Mouse (Mus musculus): ENCODE results near the gene Sbpl. TPM values are rescaled to one million over a fixed set of nuclear protein-coding genes. Genes with fewer than 3 reads are reported as not detected.

The Sbpl gene
- total and polyA plus RNA-seq, 2 experiments from 2014 or later: not detected

- ATAC-seq (ENCODE audit: insufficient read depth, low read depth): no peak
- no peaks in the 10 kb centered on the region for H3K9me3 ChIP-seq (replicated peaks; ENCODE audit: control insufficient read depth, low read length)
- DNase-seq (ENCODE audit: low spot score): no peak
- no peaks in the 10 kb centered on the region for H3K27me3 ChIP-seq (ENCODE audit: control insufficient read depth, insufficient read depth, low read length)
- no peaks in the 10 kb centered on the region for H3K36me3 ChIP-seq (replicated peaks; ENCODE audit: control insufficient read depth, insufficient read depth, low read length)
- H3K4me2 ChIP-seq (ENCODE audit: low read depth, low read length): no peak overlapping the region
- no peak overlapping the region for H3K9ac ChIP-seq (replicated peaks; ENCODE audit: low read depth, low read length)
- H3K4me1 ChIP-seq (ENCODE audit: control insufficient read depth, insufficient read depth): no peaks in the 10 kb centered on the region
- whole genome bisulfite sequencing: 59% methylated on average over 1 of the region's 1 CpGs
- H3K4me3 ChIP-seq (ENCODE audit: low read depth, low read length): no peak overlapping the region
- no peak overlapping the region for H3K27ac ChIP-seq (ENCODE audit: low read depth)
- TF ChIP-seq EP300 (IDR thresholded peaks at IDR 0.05; ENCODE audit: low read depth): no peak
- no peak for TF ChIP-seq CTCF (IDR thresholded peaks at IDR 0.05; ENCODE audit: low read depth)
Observed at GRCm38 (mm10) chr17:23984989-23985388, 29.9 kb upstream of the Sbpl start.

DNA sequence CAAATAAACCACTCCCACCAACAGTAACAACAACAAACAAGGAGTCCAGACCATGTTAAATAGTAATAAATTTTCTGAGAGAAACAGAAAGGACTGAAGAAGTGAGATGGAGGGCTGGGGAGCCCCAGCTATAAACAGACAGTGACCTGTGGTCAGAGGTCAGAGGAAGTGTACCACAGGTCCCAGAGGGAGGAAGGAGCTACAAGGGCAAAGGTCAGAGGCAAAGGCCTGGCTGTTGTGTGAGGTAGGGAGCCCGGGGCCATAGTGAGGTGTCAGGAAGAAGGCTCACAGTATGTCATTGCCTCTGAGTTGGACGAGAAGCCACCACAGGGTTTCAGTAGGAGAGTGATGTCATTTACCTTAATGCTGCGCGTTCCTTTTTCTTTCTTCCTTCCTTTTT, 27.8 kb upstream of the Sbpl start:
- no peak for DNase-seq (ENCODE audit: low spot score)
- no peak overlapping the region for H3K4me3 ChIP-seq (ENCODE audit: low read depth, low read length)
- TF ChIP-seq EP300 (IDR thresholded peaks at IDR 0.05; ENCODE audit: low read depth) (no peak), CTCF (IDR thresholded peaks at IDR 0.05; ENCODE audit: low read depth) (no peak)
- WGBS: 58% methylated on average over 4 of the region's 4 CpGs
- H3K9me3 ChIP-seq (replicated peaks; ENCODE audit: control insufficient read depth, low read length): no peaks in the 10 kb centered on the region
- ATAC-seq (ENCODE audit: insufficient read depth, low read depth): no peak
- no peak overlapping the region for H3K27ac ChIP-seq (ENCODE audit: low read depth)
- no peak overlapping the region for H3K9ac ChIP-seq (replicated peaks; ENCODE audit: low read depth, low read length)
- no peaks in the 10 kb centered on the region for H3K4me1 ChIP-seq (ENCODE audit: control insufficient read depth, insufficient read depth)
- H3K4me2 ChIP-seq (ENCODE audit: low read depth, low read length): no peak overlapping the region
- no peaks in the 10 kb centered on the region for H3K36me3 ChIP-seq (replicated peaks; ENCODE audit: control insufficient read depth, insufficient read depth, low read length)
- no peaks in the 10 kb centered on the region for H3K27me3 ChIP-seq (ENCODE audit: control insufficient read depth, insufficient read depth, low read length)

DNA sequence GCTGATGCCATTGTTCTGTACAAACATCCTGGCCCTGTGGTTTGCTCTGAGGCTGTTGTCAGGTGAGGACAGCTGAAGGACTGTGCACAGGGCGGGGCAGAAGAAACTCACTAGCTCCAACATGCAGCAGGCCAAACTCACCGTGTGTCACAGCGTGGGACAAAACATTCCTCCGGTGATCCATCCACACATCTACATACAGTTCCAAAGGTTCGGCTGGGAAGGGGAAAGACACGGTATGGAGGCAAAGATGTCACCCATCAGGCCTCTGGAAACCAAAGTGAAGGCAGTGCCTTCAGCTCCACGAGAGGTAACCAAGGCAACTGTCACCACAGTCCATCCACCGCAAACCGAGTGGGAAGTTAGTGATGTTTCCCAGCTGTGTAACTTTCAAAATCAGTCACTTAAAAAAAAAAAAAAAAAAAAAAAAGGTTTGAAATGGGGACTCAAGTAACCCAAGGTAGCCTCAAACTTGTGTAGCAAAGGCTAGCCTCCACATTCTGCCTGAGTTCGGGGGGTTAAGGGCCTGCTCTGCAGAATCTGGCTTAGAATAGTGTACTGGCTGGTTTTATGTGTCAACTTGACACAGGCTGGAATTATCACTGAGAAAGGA, 25.3 kb upstream of the Sbpl start, which contains the start of gene Prss30:
Prss30 (minus strand) TSS at position 270 of the 613 bp plus-strand sequence.
- Histone ChIP-seq H3K36me3 (replicated peaks; ENCODE audit: control insufficient read depth, insufficient read depth, low read length) (no peaks in the 10 kb centered on the region), H3K27ac (ENCODE audit: low read depth) (no peak within 1 kb of the TSS), H3K9me3 (replicated peaks; ENCODE audit: control insufficient read depth, low read length) (no peaks in the 10 kb centered on the region), H3K4me1 (ENCODE audit: control insufficient read depth, insufficient read depth) (no peaks in the 10 kb centered on the region), H3K4me2 (ENCODE audit: low read depth, low read length) (no peak within 1 kb of the TSS), H3K9ac (replicated peaks; ENCODE audit: low read depth, low read length) (no peak within 1 kb of the TSS), H3K4me3 (ENCODE audit: low read depth, low read length) (no peak within 1 kb of the TSS), H3K27me3 (ENCODE audit: control insufficient read depth, insufficient read depth, low read length) (no peaks in the 10 kb centered on the region)
- no peak for DNase-seq (ENCODE audit: low spot score)
- TF ChIP-seq CTCF (IDR thresholded peaks at IDR 0.05; ENCODE audit: low read depth) (no peak), EP300 (IDR thresholded peaks at IDR 0.05; ENCODE audit: low read depth) (no peak)
- no peak for ATAC-seq (ENCODE audit: insufficient read depth, low read depth)
- WGBS: 61% methylated on average over 10 of the region's 10 CpGs

DNA sequence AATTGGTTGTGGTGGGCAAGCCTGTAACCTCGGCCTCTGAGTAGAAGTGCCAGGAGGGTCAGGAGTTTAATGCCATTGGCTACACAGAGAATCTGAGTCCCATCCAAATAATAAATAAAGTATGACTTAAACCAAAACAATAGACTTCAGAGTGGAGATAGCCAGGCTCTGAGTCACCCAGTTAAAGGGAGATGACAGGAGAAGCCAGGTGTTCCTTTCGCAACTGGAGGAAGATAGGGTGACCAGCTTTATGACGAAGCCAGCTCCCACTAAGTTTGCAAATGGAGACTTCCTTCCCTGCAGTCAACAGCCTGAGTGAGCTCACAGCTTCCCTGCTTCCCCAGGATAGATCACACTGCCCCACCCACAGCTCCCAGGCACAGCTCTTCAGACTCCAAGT, 24.4 kb upstream of the Sbpl start:
- Histone ChIP-seq H3K9ac (replicated peaks; ENCODE audit: low read depth, low read length) (no peak overlapping the region), H3K4me3 (ENCODE audit: low read depth, low read length) (no peak overlapping the region), H3K36me3 (replicated peaks; ENCODE audit: control insufficient read depth, insufficient read depth, low read length) (no peaks in the 10 kb centered on the region), H3K4me1 (ENCODE audit: control insufficient read depth, insufficient read depth) (no peaks in the 10 kb centered on the region), H3K4me2 (ENCODE audit: low read depth, low read length) (no peak overlapping the region), H3K27me3 (ENCODE audit: control insufficient read depth, insufficient read depth, low read length) (no peaks in the 10 kb centered on the region), H3K9me3 (replicated peaks; ENCODE audit: control insufficient read depth, low read length) (no peaks in the 10 kb centered on the region), H3K27ac (ENCODE audit: low read depth) (no peak overlapping the region)
- TF ChIP-seq EP300 (IDR thresholded peaks at IDR 0.05; ENCODE audit: low read depth): no peak
- no peak for TF ChIP-seq CTCF (IDR thresholded peaks at IDR 0.05; ENCODE audit: low read depth)
- DNase-seq (ENCODE audit: low spot score) (no peak), ATAC-seq (ENCODE audit: insufficient read depth, low read depth) (no peak)
- 50% methylated on average over 3 of the region's 3 CpGs for WGBS

GRCm38 (mm10) chr17:23976665-23977064, 21.6 kb upstream of the Sbpl start:
- Histone ChIP-seq H3K9me3 (replicated peaks; ENCODE audit: control insufficient read depth, low read length) (no peaks in the 10 kb centered on the region), H3K4me1 (ENCODE audit: control insufficient read depth, insufficient read depth) (no peaks in the 10 kb centered on the region), H3K9ac (replicated peaks; ENCODE audit: low read depth, low read length) (no peak overlapping the region), H3K4me2 (ENCODE audit: low read depth, low read length) (no peak overlapping the region), H3K36me3 (replicated peaks; ENCODE audit: control insufficient read depth, insufficient read depth, low read length) (no peaks in the 10 kb centered on the region), H3K27me3 (ENCODE audit: control insufficient read depth, insufficient read depth, low read length) (no peaks in the 10 kb centered on the region), H3K4me3 (ENCODE audit: low read depth, low read length) (no peak overlapping the region), H3K27ac (ENCODE audit: low read depth) (no peak overlapping the region)
- ATAC-seq (ENCODE audit: insufficient read depth, low read depth): no peak
- no peak for DNase-seq (ENCODE audit: low spot score)
- 94% methylated on average over 4 of the region's 4 CpGs for WGBS
- TF ChIP-seq EP300 (IDR thresholded peaks at IDR 0.05; ENCODE audit: low read depth) (no peak), CTCF (IDR thresholded peaks at IDR 0.05; ENCODE audit: low read depth) (no peak)

GRCm38 (mm10) chr17:23971315-23971714, 16.2 kb upstream of the Sbpl start:
- Histone ChIP-seq H3K27ac (ENCODE audit: low read depth) (no peak overlapping the region), H3K27me3 (ENCODE audit: control insufficient read depth, insufficient read depth, low read length) (no peaks in the 10 kb centered on the region), H3K4me1 (ENCODE audit: control insufficient read depth, insufficient read depth) (no peaks in the 10 kb centered on the region), H3K9ac (replicated peaks; ENCODE audit: low read depth, low read length) (no peak overlapping the region), H3K36me3 (replicated peaks; ENCODE audit: control insufficient read depth, insufficient read depth, low read length) (no peaks in the 10 kb centered on the region), H3K9me3 (replicated peaks; ENCODE audit: control insufficient read depth, low read length) (no peaks in the 10 kb centered on the region), H3K4me2 (ENCODE audit: low read depth, low read length) (no peak overlapping the region), H3K4me3 (ENCODE audit: low read depth, low read length) (no peak overlapping the region)
- DNase-seq (ENCODE audit: low spot score) (no peak), ATAC-seq (ENCODE audit: insufficient read depth, low read depth) (no peak)
- TF ChIP-seq CTCF (IDR thresholded peaks at IDR 0.05; ENCODE audit: low read depth) (no peak), EP300 (IDR thresholded peaks at IDR 0.05; ENCODE audit: low read depth) (no peak)
- 74% methylated on average over 9 of the region's 9 CpGs for WGBS

Measured in heart, postnatal 0 days (tissue).